Mouse (Mus musculus): ENCODE measurements at regions not wholly inside any gene's neighbourhood (a gene's known extent, or its start where the extent isn't known, plus 50 kb on each side); places are given as distances from the start of the nearest gene placed in this dataset.

DNA sequence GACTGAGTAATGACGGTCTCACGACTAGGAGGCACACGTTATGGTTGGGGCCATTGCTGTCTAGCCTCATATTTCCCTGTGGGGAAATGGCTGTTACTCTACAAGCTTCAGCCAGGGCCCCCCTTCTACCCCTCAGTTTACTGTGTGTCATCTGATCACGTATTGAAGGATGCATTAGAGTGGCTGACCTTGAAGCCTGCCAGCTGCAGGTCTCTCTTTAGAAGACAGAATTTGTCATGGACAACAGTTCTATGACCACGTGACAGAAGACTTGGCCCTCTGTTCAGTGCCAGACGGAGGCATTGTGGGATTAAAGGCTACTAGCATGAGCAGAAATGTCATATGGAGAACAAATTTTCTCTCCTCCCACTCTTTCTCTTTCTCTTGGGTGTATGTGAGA lies 115.6 kb downstream of the Gas1 start:
- DNase-seq (ENCODE audit: low spot score in 2 of 2): no peak

DNA sequence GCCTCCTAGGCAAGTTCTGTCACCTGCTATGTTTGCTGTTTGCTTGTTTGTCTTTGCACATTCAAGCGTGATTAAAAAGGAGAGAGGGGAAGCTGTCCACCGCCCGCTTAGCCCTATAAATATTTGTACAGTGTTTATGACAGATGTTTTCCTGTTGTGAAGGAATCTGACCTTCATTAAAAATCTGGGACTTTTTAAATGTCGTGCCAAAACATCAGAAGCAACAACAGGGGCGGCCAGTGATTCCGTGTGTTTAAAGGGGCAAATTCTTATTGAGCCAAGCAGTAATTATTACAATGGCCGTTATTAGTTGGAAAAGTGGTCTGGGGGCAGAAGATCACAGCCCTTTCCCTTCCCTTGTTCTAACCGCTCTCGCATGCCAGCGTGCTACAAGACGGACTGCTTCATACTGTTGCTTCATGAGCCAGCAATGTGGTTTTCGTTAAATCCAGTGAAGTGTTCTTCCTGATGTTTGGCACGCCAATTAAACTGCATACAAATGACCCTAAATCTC lies 119.3 kb downstream of the Gas1 start:
- DNase-seq (ENCODE audit: low spot score in 2 of 2): no peak

DNA sequence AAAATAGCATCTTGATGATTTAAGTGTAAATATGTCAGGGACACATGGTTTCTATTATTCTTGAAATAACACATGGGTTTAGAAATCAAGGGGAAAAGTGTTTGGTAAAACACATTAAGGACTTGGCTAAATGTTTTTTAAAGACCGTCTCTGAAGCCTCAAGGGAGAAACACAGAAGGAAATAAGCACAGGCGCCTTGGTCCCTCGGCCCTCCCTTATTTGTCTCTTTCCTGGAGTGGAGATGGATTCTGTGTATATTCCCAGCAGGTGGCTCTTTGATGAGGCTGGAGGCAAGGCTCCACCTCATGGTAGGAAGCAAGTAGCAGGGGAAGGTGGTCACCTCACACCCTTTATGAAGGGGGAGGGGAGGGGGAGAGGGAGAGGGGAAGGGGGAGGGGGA lies 122.6 kb downstream of the Gas1 start:
- no peak for DNase-seq (ENCODE audit: low spot score in 2 of 2)

DNA sequence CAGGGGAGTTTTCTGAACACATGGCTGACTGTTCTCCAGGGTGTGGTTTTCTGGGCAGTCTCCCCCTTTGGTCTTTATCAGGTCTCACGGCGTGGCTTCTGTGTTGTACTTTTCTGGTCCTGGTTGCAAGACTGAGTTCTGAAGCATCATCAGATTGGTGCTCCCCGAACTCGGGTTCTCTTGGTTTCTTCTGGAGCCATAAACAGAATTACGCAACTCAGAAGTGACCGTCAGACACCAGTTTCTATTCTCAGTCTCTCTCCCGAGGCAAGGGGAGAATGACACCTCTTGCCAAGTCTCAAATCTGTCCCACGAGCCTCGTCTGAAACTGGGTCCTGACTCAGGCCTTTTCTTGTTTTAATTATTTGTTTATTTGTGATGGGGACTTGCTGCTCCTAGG lies 123.1 kb downstream of the Gas1 start:
- no peak for DNase-seq (ENCODE audit: low spot score in 2 of 2)

DNA sequence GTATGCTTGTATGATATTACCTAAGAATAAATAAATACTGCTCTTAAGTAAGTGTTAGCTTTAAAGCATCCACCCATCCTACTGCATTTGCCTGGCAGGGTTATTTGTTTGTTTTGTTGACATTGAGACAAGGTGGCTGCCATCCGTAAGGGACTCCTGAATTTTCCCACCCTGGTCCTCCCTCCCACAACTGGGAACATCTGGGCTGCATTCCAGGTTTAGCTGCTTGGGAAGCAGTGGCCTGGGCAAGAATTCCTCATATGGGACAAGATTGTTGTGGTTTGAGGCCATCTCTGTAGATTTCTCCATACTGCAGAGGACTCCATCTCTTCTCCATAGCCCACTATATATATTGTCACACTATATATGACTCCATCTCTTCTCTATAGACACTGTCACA lies 125.3 kb downstream of the Gas1 start:
- no peak for DNase-seq (ENCODE audit: low spot score in 2 of 2)

DNA sequence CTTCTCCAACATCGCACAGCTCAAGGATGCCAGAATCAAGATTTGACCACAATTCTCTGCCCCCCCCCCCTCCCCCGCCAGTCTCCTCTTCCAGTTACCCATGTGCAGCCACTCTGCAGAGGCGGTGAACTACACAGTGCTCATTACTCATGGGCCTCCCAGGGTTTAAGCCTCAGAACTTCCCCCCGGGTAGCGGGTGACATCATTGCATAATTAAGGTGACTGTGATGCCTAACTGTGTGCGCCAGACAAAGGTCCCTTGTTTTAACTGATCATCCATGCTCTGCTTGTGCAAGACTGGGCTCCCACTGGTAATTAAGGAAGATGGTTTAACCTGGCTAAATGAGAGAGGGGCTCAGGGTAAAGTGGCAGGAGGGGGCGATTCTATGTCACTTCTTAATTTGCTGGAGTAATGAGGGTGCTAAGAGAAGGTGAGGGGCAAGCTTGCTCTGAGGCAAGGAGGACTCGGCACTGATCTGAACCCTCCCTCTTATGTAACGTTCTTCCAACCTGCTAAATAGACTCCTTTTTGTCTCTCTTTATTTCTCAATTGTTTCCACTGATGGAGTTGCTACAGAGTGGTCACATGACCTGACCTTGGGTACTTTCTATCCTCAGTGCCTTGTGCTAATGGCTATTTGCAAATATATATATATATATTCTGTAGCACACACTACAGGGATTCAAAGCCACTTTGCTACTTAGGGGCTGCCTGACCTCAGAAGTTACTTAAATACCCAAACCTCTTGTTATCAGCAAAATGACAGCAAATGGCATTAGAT lies 126.2 kb downstream of the Gas1 start:
- no peak for DNase-seq (ENCODE audit: low spot score in 2 of 2)

GRCm38 (mm10) chr13:60049703-60050102 lies 127.5 kb downstream of the Gas1 start:
- DNase-seq (ENCODE audit: low spot score in 2 of 2): no peak

DNA sequence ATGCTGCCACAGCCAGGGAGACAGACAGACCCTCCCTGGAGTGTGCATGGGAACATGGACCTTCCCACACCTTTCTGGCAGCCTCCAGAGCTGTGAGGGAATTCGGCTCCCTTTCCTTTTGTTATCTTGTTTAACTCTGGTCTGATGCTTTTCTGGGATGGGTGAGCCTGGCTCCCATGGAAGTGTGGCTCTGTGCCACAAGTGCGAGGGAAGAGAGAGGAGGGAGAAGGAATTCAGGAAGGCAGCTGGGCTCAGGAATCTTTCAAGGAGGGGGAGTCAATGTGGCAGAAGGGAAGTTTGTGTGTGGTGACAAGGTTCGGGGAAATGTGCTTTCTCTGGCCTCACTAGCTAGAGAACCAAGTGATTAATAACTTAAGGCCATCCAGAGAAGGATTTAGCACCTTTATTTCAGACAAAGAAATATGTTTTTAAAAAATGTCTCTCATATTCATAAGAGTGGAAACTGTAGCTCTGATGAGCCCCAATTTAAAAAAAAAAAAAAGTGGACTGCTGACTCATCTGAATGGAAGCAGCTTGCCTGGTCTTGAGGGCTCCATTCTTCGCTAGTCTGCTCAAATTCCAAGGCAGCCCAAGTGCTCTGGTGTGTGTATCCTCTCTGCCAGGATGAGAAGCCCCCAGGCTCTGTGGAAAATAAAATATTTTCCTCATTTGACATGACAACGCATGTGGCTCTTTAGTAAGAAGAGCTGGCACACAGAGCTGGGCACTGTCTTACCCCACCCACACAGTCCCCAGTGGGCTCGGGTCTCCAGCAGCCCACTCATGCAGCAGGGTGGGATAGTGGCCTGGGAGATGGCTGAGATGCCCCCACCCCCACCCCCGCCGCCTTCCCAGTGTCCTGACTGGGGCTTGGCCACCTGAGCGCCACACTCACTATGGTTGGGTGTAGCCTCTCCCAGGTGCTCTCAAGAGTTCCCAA lies 129.1 kb downstream of the Gas1 start:
- no peak for DNase-seq (ENCODE audit: low spot score in 2 of 2)

GRCm38 (mm10) chr13:60045752-60046151 lies 131.4 kb downstream of the Gas1 start:
- no peak for DNase-seq (ENCODE audit: low spot score in 2 of 2)

- DNase-seq (ENCODE audit: low spot score in 2 of 2): no peak
These were observed 132.3 kb downstream of the Gas1 start for GRCm38 (mm10) chr13:60044876-60045275.

- DNase-seq (ENCODE audit: low spot score in 2 of 2): no peak
These were observed 134.7 kb downstream of the Gas1 start for GRCm38 (mm10) chr13:60042443-60042842.

DNA sequence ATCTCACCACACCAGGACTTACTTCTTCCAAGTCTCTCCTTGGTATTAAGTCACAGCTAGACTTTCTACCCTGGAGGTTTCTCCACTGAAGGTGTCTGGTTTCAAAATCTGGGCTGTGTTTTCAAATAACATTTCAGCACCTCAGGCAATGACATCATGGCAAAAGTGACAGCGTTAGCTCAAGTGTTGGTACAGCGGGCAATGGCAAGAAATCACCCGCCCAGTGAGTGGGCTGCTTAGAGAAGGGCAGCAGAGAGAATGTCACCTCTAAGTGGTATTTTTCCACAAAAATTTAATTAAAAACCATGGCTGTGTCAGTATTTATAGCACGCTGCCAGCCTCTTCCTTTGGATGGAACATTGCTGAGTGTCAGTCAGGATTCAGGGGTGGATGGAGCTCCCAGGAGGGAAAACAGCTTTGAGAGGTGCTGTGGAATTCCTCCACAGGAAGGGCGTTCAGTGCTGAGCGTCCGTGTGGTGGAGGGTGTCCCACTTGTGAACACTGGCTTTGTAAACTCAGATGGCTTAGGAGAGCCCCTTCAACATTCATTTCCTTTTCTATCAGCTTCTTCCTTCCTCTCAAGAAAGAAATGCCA lies 141.5 kb downstream of the Gas1 start:
- no peak for DNase-seq (ENCODE audit: low spot score in 2 of 2)

DNA sequence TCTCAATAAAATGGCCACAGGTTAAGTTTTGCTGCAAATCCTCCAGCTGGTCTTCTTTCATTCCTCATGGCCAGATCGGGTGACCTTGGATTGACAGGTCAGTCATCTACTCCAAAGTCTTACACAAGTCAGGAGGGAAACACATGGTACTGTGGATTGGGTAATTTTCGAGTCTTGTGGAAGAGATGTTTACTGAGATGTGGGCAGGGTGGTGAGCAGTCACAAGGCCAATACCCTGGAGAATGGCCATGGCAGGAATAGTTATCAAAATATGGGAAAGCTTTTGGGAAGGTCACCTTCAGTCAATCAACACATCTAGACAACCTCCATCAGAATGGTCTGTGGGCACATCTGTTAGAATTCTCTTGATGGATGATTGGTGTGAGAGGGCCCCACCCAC lies 144.0 kb downstream of the Gas1 start:
- DNase-seq (ENCODE audit: low spot score in 2 of 2): no peak

DNA sequence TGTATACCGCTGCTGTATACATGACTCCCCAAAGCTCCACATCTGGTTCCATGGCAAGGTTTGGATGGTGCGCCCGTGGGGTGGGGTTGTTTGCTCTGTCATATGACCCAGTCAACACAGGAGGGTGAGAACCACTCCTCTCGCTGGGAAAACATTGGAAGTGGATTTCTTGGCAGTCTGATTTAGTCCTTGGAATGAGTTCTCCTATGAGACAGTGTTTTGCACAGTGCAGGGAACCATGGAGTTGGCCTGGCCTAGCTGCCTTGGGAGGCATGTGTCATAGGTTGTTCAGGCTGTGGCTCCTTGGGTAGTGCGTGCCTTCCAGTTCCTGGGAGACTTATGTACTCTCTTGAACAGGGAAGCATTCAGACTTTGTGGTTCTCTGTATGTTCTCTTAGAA lies 144.6 kb downstream of the Gas1 start:
- no peak for DNase-seq (ENCODE audit: low spot score in 2 of 2)

- DNase-seq (ENCODE audit: low spot score in 2 of 2): no peak
These were observed 147.6 kb downstream of the Gas1 start for GRCm38 (mm10) chr13:60029591-60029990.

GRCm38 (mm10) chr13:60020175-60020487 lies 157.0 kb downstream of the Gas1 start:
- no peak for DNase-seq (ENCODE audit: low spot score in 2 of 2)

DNA sequence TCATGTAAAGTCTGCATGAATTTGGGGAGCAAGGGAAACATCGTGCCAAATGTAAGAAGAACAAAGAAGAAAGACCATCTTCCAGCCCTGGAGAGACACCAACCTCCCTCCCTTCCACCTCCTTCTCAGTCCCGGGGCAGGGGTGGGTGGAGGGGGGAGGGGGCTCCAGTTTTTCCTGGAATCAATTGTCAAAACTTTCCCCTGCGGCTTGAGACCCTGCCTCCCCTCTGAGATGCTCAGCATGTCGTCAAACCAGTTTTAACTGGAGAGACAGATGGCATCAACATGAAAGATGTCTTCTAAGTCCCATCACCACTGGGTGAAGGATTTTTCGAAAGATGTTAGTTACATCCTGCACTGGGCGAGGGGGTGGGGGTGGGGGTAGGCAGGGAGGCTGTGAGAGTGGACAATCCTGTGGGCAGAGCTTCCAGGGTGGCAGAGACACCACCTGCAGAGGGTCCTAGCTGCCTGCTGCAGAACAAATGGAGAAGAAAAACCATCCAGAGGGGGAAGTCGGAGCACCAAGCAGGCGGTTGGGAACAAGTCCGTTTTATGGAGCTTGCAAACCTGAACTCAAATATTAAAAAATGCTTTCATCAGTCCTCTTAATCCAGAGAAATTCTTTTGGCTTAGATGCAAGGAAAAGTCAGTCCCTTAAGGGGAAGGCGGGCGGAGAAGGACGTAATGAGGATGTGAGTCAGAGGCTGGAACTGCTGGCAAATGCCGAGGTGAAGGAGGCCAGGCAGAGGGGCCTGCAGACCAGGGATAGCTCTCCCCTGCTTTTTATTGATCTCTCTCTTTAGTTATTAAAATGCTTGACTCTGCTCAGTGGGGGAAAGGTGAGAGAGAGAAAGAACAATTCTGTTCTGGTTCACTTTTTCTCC lies 157.6 kb downstream of the Gas1 start:
- no peak for DNase-seq (ENCODE audit: low spot score in 2 of 2)

DNA sequence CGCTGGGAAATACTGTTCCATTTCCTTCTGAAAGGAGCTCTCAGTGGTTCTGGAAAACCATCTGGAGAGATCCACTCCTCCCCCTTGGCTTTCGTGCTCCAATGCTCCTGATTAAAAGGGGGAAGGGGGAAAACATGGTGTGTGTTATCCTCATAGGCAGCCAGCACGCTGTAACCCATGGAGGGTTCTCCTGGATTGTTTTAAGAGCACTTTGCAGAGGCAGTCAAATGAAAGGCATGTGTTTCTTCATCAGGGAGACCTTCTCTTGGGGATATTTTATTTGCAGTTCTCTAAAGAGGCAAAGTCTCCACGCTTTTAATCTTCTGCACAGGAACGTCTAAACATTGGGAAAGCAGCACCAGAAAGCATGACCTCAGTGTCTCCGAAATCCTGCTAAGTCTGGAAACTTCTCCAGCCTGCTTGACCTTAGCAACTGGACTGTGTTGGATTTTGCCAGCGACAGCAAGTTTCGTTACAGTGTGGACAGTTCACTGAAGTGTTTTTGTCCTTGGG lies 161.3 kb downstream of the Gas1 start:
- no peak for DNase-seq (ENCODE audit: low spot score in 2 of 2)

- no peak for DNase-seq (ENCODE audit: low spot score in 2 of 2)
These were observed 164.9 kb downstream of the Gas1 start for GRCm38 (mm10) chr13:60012046-60012813.

GRCm38 (mm10) chr13:60011092-60011491 lies 166.1 kb downstream of the Gas1 start:
- no peak for DNase-seq (ENCODE audit: low spot score in 2 of 2)

Data from cerebellum, postnatal 4 days (tissue).